Mouse (Mus musculus): ENCODE measurements around the gene Arfip1. TPM values are rescaled to one million over a fixed set of nuclear protein-coding genes. Genes with fewer than 3 reads are reported as not detected.

The Arfip1 gene
- total and polyA plus RNA-seq, 2 experiments from 2014 or later = 10.9 to 42.1 TPM

GRCm38 (mm10) chr3:84481104-84481503 is 101.3 kb downstream of the Arfip1 start:
- peak overlapping the region; percentile 98 for H3K4me2 ChIP-seq (ENCODE audit: low read depth, low read length)
- H3K9ac ChIP-seq (replicated peaks; ENCODE audit: low read depth, low read length) = peak overlapping the region; percentile 37
- H3K4me3 ChIP-seq (ENCODE audit: low read depth, low read length) = peak overlapping the region; percentile 65
- H3K27me3 ChIP-seq (ENCODE audit: control insufficient read depth, insufficient read depth, low read length) = peaks cover 25% of the 10 kb centered on the region
- no peaks in the 10 kb centered on the region for H3K4me1 ChIP-seq (ENCODE audit: control insufficient read depth, insufficient read depth)
- no peaks in the 10 kb centered on the region for H3K9me3 ChIP-seq (replicated peaks; ENCODE audit: control insufficient read depth, low read length)
- DNase-seq (ENCODE audit: low spot score) (peak; percentile 69), ATAC-seq (ENCODE audit: insufficient read depth, low read depth) (no peak)
- WGBS = 4% methylated on average over 11 of the region's 11 CpGs
- TF ChIP-seq CTCF (IDR thresholded peaks at IDR 0.05; ENCODE audit: low read depth) (peak; percentile 47), EP300 (IDR thresholded peaks at IDR 0.05; ENCODE audit: low read depth) (no peak)
- H3K27ac ChIP-seq (ENCODE audit: low read depth) = no peak overlapping the region
- H3K36me3 ChIP-seq (replicated peaks; ENCODE audit: control insufficient read depth, insufficient read depth, low read length) = no peaks in the 10 kb centered on the region

- peaks cover 30% of the 10 kb centered on the region for H3K27me3 ChIP-seq (ENCODE audit: control insufficient read depth, insufficient read depth, low read length)
- ATAC-seq (ENCODE audit: insufficient read depth, low read depth) = peak; percentile 67
- H3K36me3 ChIP-seq (replicated peaks; ENCODE audit: control insufficient read depth, insufficient read depth, low read length) = no peaks in the 10 kb centered on the region
- H3K4me2 ChIP-seq (ENCODE audit: low read depth, low read length) = peak within 1 kb of the TSS; percentile 98
- no peak within 1 kb of the TSS for H3K27ac ChIP-seq (ENCODE audit: low read depth)
- no peaks in the 10 kb centered on the region for H3K9me3 ChIP-seq (replicated peaks; ENCODE audit: control insufficient read depth, low read length)
- peak within 1 kb of the TSS; percentile 65 for H3K4me3 ChIP-seq (ENCODE audit: low read depth, low read length)
- WGBS = under 1% methylated on average over 55 of the region's 82 CpGs
- H3K9ac ChIP-seq (replicated peaks; ENCODE audit: low read depth, low read length) = peak within 1 kb of the TSS; percentile 37
- no peak for DNase-seq (ENCODE audit: low spot score)
- no peaks in the 10 kb centered on the region for H3K4me1 ChIP-seq (ENCODE audit: control insufficient read depth, insufficient read depth)
- no peak for TF ChIP-seq EP300 (IDR thresholded peaks at IDR 0.05; ENCODE audit: low read depth)
These were observed 102.2 kb downstream of the Arfip1 start, which contains the start of gene Fhdc1 for GRCm38 (mm10) chr3:84480006-84480897. Fhdc1 (minus strand) TSS chr3:84480429.

GRCm38 (mm10) chr3:84479293-84480005 is 103.0 kb downstream of the Arfip1 start:
- Histone ChIP-seq H3K36me3 (replicated peaks; ENCODE audit: control insufficient read depth, insufficient read depth, low read length) (no peaks in the 10 kb centered on the region), H3K9ac (replicated peaks; ENCODE audit: low read depth, low read length) (peak overlapping the region; percentile 37), H3K4me3 (ENCODE audit: low read depth, low read length) (peak overlapping the region; percentile 65), H3K27ac (ENCODE audit: low read depth) (no peak overlapping the region), H3K27me3 (ENCODE audit: control insufficient read depth, insufficient read depth, low read length) (peaks cover 35% of the 10 kb centered on the region), H3K9me3 (replicated peaks; ENCODE audit: control insufficient read depth, low read length) (no peaks in the 10 kb centered on the region), H3K4me2 (ENCODE audit: low read depth, low read length) (peak overlapping the region; percentile 98), H3K4me1 (ENCODE audit: control insufficient read depth, insufficient read depth) (no peaks in the 10 kb centered on the region)
- DNase-seq (ENCODE audit: low spot score) = no peak
- TF ChIP-seq EP300 (IDR thresholded peaks at IDR 0.05; ENCODE audit: low read depth) (no peak), CTCF (IDR thresholded peaks at IDR 0.05; ENCODE audit: low read depth) (no peak)
- 1% methylated on average over 61 of the region's 61 CpGs for WGBS
- peak; percentile 59; the same call in 1 of the 2 replicates for ATAC-seq (ENCODE audit: insufficient read depth, low read depth)

- Histone ChIP-seq H3K36me3 (replicated peaks; ENCODE audit: control insufficient read depth, insufficient read depth, low read length) (no peaks in the 10 kb centered on the region), H3K9me3 (replicated peaks; ENCODE audit: control insufficient read depth, low read length) (no peaks in the 10 kb centered on the region), H3K4me1 (ENCODE audit: control insufficient read depth, insufficient read depth) (no peaks in the 10 kb centered on the region), H3K4me3 (ENCODE audit: low read depth, low read length) (peak overlapping the region; percentile 65), H3K4me2 (ENCODE audit: low read depth, low read length) (peak overlapping the region; percentile 98), H3K27me3 (ENCODE audit: control insufficient read depth, insufficient read depth, low read length) (peaks cover 35% of the 10 kb centered on the region), H3K9ac (replicated peaks; ENCODE audit: low read depth, low read length) (no peak overlapping the region), H3K27ac (ENCODE audit: low read depth) (no peak overlapping the region)
- no peak for ATAC-seq (ENCODE audit: insufficient read depth, low read depth)
- TF ChIP-seq CTCF (IDR thresholded peaks at IDR 0.05; ENCODE audit: low read depth) (no peak), EP300 (IDR thresholded peaks at IDR 0.05; ENCODE audit: low read depth) (no peak)
- 19% methylated on average over 11 of the region's 12 CpGs for WGBS
- DNase-seq (ENCODE audit: low spot score) = no peak
These were observed 103.5 kb downstream of the Arfip1 start for GRCm38 (mm10) chr3:84478896-84479292.

GRCm38 (mm10) chr3:84478195-84478594 is 104.2 kb downstream of the Arfip1 start:
- Histone ChIP-seq H3K9ac (replicated peaks; ENCODE audit: low read depth, low read length) (no peak overlapping the region), H3K27ac (ENCODE audit: low read depth) (no peak overlapping the region), H3K4me3 (ENCODE audit: low read depth, low read length) (no peak overlapping the region), H3K36me3 (replicated peaks; ENCODE audit: control insufficient read depth, insufficient read depth, low read length) (no peaks in the 10 kb centered on the region), H3K27me3 (ENCODE audit: control insufficient read depth, insufficient read depth, low read length) (peaks cover 35% of the 10 kb centered on the region), H3K4me1 (ENCODE audit: control insufficient read depth, insufficient read depth) (no peaks in the 10 kb centered on the region), H3K4me2 (ENCODE audit: low read depth, low read length) (no peak overlapping the region), H3K9me3 (replicated peaks; ENCODE audit: control insufficient read depth, low read length) (no peaks in the 10 kb centered on the region)
- TF ChIP-seq CTCF (IDR thresholded peaks at IDR 0.05; ENCODE audit: low read depth) (no peak), EP300 (IDR thresholded peaks at IDR 0.05; ENCODE audit: low read depth) (no peak)
- 26% methylated on average over 7 of the region's 7 CpGs for whole genome bisulfite sequencing
- ATAC-seq (ENCODE audit: insufficient read depth, low read depth) (no peak), DNase-seq (ENCODE audit: low spot score) (no peak)
